Mouse (Mus musculus) heart, embryonic 10.5 days (tissue): ENCODE measurements around the gene Rras. TPM values are rescaled to one million over a fixed set of nuclear protein-coding genes. Genes with fewer than 3 reads are reported as not detected.

ENCODE experiments used
- DNase-seq: peaks from one replicate; pipeline ENCODE4 v3.0.0-alpha.2; 2017; ENCODE audit warnings: low spot score
- H3K27ac ChIP-seq: fragments of 300-500 bp; sonication (generic); 2 replicates; pipeline ENCODE4 v1.5.1; 2016; ENCODE audit warnings: mild to moderate bottlenecking
- H3K27me3 ChIP-seq: fragments of 300-500 bp; sonication (generic); 2 replicates; pipeline ENCODE4 v1.6.1; 2016; ENCODE audit warnings: mild to moderate bottlenecking; ENCODE audit not compliant: poor library complexity, insufficient read depth, severe bottlenecking
- H3K36me3 ChIP-seq: fragments of 300-500 bp; sonication (generic); 2 replicates; pipeline ENCODE4 v1.6.1; 2016; ENCODE audit warnings: mild to moderate bottlenecking, moderate library complexity
- H3K4me1 ChIP-seq: fragments of 300-500 bp; sonication (generic); 2 replicates; pipeline ENCODE4 v1.6.1; 2016; ENCODE audit warnings: mild to moderate bottlenecking
- H3K4me3 ChIP-seq: fragments of 300-500 bp; sonication (generic); 2 replicates; pipeline ENCODE4 v1.5.1; 2016; ENCODE audit warnings: mild to moderate bottlenecking, moderate library complexity
- H3K9me3 ChIP-seq: fragments of 300-500 bp; sonication (generic); 2 replicates; pipeline ENCODE4 v1.6.1; 2016; ENCODE audit warnings: mild to moderate bottlenecking, moderate library complexity
- WGBS: fragments of 180-500 bp; shearing (Covaris S2); methylation state at CpG from one replicate; pipeline ENCODE4 v1.1.7; 2016; 5-methylcytosine and 5-hydroxymethylcytosine counted together
- polyA plus RNA-seq: library from polyadenylated mRNA; unstranded; fragments of >200 nt; fragmentation: Nextera tagmentation; extraction: Ambion mirVana; gene quantifications from 2 replicates; pipeline ENCODE4 v1.2.1, GENCODE M21; 2016

The Rras gene
- polyA plus RNA-seq, 1 experiment from 2014 or later: 50.5 TPM

DNA sequence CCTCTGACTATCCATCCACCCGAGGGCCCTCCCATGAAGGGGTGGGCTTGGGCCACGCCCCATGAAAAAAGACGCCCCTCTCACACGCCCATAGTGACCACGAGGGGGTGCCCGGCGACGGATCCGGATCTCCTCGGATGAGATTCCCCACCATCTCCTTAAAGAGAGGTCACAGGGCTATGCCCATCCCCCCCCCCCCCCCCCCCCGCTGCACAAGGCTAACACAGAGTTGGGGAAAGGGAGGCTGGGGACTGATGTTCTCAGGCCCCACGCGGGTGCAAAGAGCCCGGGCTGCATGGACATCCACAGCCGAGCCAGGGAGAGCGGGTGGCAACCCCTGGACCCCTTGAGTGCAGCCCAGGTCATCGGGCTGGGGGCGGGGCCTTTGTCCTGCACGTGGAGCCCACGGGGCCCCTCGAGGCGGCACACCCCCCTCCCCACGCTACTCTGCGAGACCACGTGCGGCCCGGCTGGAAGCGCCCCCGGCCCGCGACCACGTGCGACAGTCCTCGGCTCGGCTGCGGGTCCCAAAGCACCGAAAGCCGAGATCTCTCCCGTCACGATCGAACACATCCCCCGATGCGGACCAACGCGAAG is 32.1 kb upstream of the Rras start:
- Histone ChIP-seq H3K27me3 (no peaks in the 10 kb centered on the region), H3K9me3 (no peaks in the 10 kb centered on the region), H3K4me3 (peak overlapping the region; percentile 95), H3K4me1 (peaks cover 34% of the 10 kb centered on the region), H3K27ac (peak overlapping the region; percentile 99), H3K36me3 (peaks cover 53% of the 10 kb centered on the region)
- peak; percentile 94 for DNase-seq
- WGBS: under 1% methylated on average over 41 of the region's 45 CpGs

DNA sequence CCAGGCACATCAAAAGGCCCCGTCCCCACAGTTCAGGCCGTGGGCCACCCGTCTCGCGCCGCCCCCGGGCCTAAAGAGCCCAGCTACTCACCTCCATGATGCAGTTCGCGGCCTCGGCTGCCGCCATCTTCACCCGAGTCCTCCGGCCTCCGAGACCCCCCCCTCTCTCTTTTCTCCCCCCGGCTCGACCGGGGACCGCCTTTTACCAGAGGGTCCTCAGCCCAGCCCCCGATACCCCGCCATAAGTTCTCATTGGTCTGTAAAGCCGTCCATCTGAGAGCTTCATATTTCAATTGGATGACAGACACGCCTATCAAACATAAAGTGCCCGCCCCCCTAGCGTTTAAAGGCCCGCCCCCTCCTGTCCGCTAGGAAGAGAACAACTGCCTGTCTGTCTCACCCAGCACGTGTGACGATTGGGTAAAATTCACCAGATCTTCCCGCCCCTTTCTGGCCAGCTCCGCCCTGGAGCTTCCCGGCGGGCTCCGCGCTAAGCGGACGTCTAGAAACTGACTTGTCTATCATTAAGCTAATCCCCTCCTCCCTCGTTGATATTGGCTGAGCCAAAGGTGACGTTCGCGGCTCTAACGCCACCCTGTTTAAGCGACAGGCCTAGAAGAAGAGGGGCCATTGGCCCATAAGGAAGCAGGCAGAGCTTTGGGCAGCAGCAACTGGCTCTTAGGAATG is 31.4 kb upstream of the Rras start, which contains the start of gene Prmt1:
TSS of gene Prmt1 (minus strand) at position 377 of the 687 bp plus-strand sequence.
- DNase-seq: peak; percentile 100
- Histone ChIP-seq H3K9me3 (no peaks in the 10 kb centered on the region), H3K36me3 (peaks cover 52% of the 10 kb centered on the region), H3K4me1 (peaks cover 34% of the 10 kb centered on the region), H3K27me3 (no peaks in the 10 kb centered on the region), H3K4me3 (peak within 1 kb of the TSS; percentile 95), H3K27ac (peak within 1 kb of the TSS; percentile 99)
- under 1% methylated on average over 42 of the region's 42 CpGs for WGBS

DNA sequence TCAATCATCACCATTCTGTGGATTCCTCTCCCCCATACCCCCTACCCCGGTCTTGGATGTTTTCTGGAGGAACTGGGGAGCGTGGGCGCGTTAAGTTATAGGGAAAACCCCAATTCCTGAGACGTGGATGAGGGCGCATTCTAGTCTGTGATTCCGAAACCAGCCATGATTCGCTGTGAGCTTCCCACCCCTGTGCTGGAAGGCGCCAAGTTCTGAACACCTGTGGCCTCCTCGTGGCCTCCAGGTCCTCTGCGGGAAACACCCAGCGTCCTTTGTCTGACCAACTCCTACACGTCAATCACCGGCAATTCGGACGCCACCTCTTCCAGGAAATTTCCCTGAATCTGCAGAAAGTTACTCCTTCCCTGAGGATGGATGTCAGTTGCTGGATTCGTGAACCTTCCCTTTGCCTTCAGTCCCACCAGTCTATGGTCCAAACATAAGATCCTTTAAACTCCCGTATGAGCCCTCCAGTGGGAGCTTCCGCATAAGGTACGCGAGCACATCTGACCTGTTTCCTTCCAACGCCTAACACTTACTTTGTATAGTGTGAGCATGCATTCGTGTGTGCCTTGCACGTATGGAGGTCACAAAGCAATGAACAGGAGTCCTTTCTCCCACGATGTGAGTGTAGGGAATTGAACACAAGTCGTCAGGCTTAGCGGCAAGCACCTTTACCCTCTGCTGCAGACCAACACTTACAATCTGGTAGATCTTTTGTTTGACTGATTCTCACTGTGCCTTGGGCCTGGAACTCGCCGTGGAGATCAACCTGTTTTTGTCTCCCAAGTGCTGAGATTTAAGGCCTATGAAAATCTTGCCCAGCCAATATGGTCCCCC is 30.7 kb upstream of the Rras start:
- no peaks in the 10 kb centered on the region for H3K27me3 ChIP-seq
- under 1% methylated on average over 29 of the region's 29 CpGs for WGBS
- H3K36me3 ChIP-seq: peaks cover 52% of the 10 kb centered on the region
- H3K9me3 ChIP-seq: no peaks in the 10 kb centered on the region
- H3K4me1 ChIP-seq: peaks cover 34% of the 10 kb centered on the region
- H3K27ac ChIP-seq: peak overlapping the region; percentile 99
- DNase-seq: no peak
- H3K4me3 ChIP-seq: peak overlapping the region; percentile 95

DNA sequence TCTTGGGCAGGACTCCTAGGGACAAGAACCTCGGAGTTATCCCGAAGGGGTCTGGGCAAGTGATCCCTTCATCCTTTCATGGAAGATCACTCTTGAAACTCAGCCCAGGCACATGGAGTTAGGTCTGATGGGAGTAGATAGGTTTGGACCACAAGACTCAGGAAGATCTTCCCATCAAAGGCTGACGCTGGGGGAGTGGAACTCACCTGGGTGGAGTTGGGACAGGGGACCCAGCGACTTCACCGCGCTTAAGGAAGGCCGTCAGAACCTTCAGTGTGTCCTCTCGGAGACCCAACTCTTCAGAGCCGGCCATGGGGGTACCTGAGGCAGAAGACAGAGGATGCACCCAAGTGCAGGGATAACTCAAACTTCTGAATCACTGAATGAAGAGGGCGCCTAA is 21.1 kb upstream of the Rras start:
- peak overlapping the region; percentile 92 for H3K27ac ChIP-seq
- H3K4me3 ChIP-seq: peak overlapping the region; percentile 76
- H3K36me3 ChIP-seq: peaks cover 68% of the 10 kb centered on the region
- no peaks in the 10 kb centered on the region for H3K27me3 ChIP-seq
- H3K4me1 ChIP-seq: peaks cover 48% of the 10 kb centered on the region
- H3K9me3 ChIP-seq: no peaks in the 10 kb centered on the region
- no peak for DNase-seq
- 15% methylated on average over 10 of the region's 10 CpGs for WGBS

DNA sequence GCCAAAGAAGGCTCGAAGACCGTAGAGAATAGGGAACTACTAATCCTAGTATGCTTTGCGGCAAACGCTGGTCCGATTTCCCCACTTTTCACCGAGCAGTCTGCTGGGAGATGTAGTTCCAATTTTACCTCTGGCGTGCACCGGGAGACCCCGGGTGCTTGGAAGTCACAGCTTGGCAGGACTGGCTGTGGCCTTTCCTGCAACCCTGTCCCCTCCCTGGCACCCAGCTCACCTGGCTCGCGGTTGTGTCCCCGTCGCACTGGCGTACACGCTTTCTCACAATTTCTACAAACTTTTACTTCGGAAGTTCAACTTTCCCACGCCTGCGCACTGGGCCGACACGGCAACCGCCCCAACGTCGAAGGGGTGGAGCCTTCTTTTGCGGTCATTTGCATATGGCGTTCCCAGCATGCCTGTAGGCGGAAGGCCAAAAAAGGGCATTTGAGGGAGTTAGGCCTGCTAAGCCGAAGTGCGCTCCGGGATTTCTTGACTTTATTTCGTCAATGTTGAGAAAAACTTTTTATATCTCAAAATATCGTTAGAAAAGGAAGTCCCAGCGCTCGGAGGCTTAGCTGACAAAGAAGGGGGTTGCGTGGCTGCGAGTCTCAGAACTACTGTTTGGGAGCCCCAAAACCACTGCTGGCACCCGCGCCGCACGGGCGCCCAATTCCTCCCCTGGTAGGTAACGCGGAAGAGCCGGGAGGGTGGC is 20.4 kb upstream of the Rras start, which contains the start of gene Irf3:
TSS of gene Irf3 (plus strand) at position 418 of the 709 bp plus-strand sequence.
- Histone ChIP-seq H3K4me1 (peaks cover 48% of the 10 kb centered on the region), H3K4me3 (peak within 1 kb of the TSS; percentile 76), H3K27me3 (no peaks in the 10 kb centered on the region), H3K36me3 (peaks cover 68% of the 10 kb centered on the region), H3K27ac (peak within 1 kb of the TSS; percentile 92), H3K9me3 (no peaks in the 10 kb centered on the region)
- DNase-seq: peak; percentile 98
- under 1% methylated on average over 43 of the region's 43 CpGs for WGBS

DNA sequence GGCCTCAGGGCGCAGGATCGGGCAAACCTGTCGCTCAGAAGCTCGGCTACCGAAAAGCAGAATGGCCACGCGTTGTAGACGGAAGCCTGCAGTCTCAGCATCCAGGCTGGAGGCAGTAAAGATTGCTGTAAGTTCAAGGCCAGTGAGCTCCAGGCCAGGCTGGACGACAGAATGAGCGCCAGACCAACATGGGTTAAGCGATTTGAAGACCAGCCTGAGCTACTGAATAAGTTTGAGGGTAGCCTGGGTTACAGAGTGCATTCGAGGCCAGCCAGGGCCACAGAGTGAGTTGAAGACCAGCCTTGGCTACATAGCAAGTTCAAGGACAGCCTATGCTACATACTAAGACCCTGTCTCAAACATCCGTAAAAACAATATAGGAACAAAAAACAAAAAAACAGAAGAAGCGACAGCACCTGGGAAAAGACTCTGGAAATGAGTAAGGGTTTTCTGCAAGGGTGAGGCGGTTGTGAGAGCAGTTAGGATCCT is 19.8 kb upstream of the Rras start:
- Histone ChIP-seq H3K9me3 (no peaks in the 10 kb centered on the region), H3K4me1 (peaks cover 48% of the 10 kb centered on the region), H3K36me3 (peaks cover 68% of the 10 kb centered on the region), H3K27ac (peak overlapping the region; percentile 92), H3K27me3 (no peaks in the 10 kb centered on the region), H3K4me3 (peak overlapping the region; percentile 76)
- WGBS: 3% methylated on average over 15 of the region's 15 CpGs
- no peak for DNase-seq

DNA sequence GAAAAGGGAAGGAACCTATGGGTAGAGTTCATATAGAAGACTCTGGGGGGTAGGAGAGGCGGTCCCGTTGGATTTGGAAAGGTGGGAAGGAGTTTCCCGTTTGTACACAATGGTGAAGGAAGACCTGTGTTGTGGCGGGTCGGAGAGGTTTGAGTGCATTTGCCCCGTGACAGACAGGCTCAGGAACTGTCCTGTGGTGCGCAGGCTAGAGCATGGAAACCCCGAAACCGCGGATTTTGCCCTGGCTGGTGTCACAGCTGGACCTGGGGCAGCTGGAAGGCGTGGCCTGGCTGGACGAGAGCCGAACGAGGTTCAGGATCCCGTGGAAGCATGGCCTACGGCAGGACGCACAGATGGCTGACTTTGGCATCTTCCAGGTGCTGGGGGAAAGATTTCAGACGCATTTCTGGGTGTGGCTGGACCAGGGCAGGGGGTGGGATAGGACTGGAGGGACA is 19.2 kb upstream of the Rras start, which contains the start of gene Bcl2l12:
TSS of gene Bcl2l12 (minus strand) at position 212 of the 455 bp plus-strand sequence.
- WGBS: 1% methylated on average over 18 of the region's 18 CpGs
- peaks cover 48% of the 10 kb centered on the region for H3K4me1 ChIP-seq
- H3K27ac ChIP-seq: peak within 1 kb of the TSS; percentile 92
- H3K4me3 ChIP-seq: peak within 1 kb of the TSS; percentile 76
- DNase-seq: no peak
- no peaks in the 10 kb centered on the region for H3K27me3 ChIP-seq
- H3K36me3 ChIP-seq: peaks cover 68% of the 10 kb centered on the region
- no peaks in the 10 kb centered on the region for H3K9me3 ChIP-seq

DNA sequence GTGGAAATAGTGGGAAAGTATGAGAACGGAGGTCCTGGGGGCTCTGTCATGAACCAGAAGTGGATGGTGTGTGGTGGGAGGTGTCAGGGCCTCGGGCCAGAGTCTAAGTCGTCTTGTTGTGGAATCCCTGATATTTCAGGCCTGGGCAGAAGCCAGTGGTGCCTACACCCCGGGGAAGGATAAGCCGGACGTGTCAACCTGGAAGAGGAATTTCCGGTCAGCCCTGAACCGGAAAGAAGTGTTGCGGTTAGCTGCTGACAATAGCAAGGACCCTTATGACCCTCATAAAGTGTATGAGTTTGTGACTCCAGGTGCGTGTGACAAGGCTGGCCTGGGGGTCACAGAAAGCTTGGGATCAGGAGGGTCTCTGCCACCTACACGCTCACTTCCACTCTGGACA is 18.0 kb upstream of the Rras start:
- Histone ChIP-seq H3K27ac (no peak overlapping the region), H3K9me3 (no peaks in the 10 kb centered on the region), H3K4me1 (peaks cover 49% of the 10 kb centered on the region), H3K4me3 (peak overlapping the region; percentile 20; the same call in 1 of the 2 replicates), H3K27me3 (no peaks in the 10 kb centered on the region), H3K36me3 (peaks cover 66% of the 10 kb centered on the region)
- DNase-seq: no peak
- WGBS: 70% methylated on average over 11 of the region's 11 CpGs

DNA sequence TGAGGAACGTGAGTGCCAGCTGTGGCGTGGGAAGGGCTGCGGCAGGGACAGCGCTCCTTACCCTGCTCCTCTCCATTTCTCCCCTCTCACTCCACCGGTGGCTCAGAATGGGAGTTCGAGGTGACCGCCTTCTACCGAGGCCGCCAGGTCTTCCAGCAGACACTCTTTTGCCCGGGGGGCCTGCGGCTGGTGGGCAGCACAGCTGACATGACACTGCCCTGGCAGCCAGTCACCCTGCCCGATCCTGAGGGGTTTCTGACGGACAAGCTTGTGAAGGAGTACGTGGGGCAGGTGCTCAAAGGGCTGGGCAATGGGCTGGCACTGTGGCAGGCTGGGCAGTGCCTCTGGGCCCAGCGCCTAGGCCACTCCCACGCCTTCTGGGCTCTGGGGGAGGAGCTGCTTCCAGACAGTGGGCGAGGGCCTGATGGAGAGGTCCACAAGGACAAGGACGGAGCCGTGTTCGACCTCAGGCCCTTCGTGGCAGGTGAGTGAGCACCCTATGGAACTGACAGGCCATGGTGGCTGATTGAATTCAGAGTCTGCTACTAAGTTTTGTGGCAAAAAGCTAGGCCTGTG is 17.1 kb upstream of the Rras start:
- Histone ChIP-seq H3K27ac (0 out of 2 replicates have a peak overlapping the region, but pooled peaks have one; percentile 6), H3K9me3 (no peaks in the 10 kb centered on the region), H3K27me3 (no peaks in the 10 kb centered on the region), H3K4me1 (peaks cover 53% of the 10 kb centered on the region), H3K4me3 (no peak overlapping the region), H3K36me3 (peaks cover 66% of the 10 kb centered on the region)
- no peak for DNase-seq
- WGBS: 88% methylated on average over 21 of the region's 21 CpGs

DNA sequence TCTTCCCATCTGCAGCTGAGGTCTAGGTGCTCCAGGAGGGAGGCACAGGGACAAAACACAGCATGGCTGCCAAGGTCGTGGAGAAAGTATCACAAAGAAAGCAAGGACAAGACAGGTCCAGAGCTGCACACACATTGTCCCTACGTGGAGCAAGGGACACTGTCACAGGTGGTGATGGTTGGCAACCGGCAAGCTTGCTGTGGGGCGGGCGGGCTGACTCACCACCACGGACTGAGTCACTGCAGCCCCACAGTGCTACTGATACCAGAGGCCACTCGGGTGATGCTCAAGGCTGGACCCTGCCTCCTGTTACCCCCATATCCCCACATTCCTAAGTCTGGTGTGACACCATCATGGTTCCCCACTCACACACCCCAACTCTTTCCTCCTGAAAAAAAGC is 15.3 kb upstream of the Rras start:
- no peaks in the 10 kb centered on the region for H3K9me3 ChIP-seq
- peaks cover 79% of the 10 kb centered on the region for H3K36me3 ChIP-seq
- DNase-seq: no peak
- H3K4me1 ChIP-seq: peaks cover 42% of the 10 kb centered on the region
- WGBS: 84% methylated on average over 7 of the region's 7 CpGs
- no peak overlapping the region for H3K27ac ChIP-seq
- no peak overlapping the region for H3K4me3 ChIP-seq
- no peaks in the 10 kb centered on the region for H3K27me3 ChIP-seq

DNA sequence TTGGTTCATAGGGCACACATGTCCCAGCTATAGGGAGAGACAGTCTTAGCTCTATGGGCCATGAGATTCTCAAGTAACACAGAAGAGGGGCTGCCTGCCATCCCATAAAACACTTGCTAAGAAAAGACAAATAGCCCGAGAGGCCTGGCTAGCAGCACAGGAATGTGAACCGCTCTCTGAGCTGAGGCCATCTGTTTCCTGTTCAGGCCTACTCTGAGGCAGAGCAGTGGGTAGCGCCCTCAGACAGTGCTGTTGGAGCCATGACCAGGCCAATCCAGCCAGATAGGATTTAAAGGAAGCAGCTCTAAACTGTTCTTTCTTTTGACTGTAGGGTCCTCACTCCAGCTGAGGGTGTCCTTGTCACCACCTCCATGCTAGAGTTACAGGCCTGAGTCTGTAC is 13.2 kb upstream of the Rras start:
- Histone ChIP-seq H3K27me3 (no peaks in the 10 kb centered on the region), H3K4me1 (peaks cover 28% of the 10 kb centered on the region), H3K36me3 (peaks cover 99% of the 10 kb centered on the region), H3K4me3 (no peak overlapping the region), H3K27ac (no peak overlapping the region), H3K9me3 (no peaks in the 10 kb centered on the region)
- no peak for DNase-seq
- WGBS: 74% methylated on average over 3 of the region's 3 CpGs
